Mouse (Mus musculus) heart, postnatal 10 days (tissue): ENCODE results near the gene Efcab12. TPM values are rescaled to one million over a fixed set of nuclear protein-coding genes. Genes with fewer than 3 reads are reported as not detected.
A peak's percentile ranks its signal among the peaks of the same experiment; 100 is the strongest.
"Not testable (repeated sequence)": the region's sequence is repeated elsewhere in the genome, so short reads cannot be mapped to it uniquely, and the experiment has no call there.

Experiments
- DNase-seq, 2 experiments: peaks; one replicate each; pipeline ENCODE4 v3.0.0; 2021
- intact Hi-C: fragments of 180-260 bp; cut with DNase I; formaldehyde crosslinking; loops from one replicate; pipeline ENCODE4 v1.15.1; 2025
- total RNA-seq, 2 experiments: library from RNA; stranded (reverse); gene quantifications; 2 replicates each; pipeline ENCODE4 v1.2.3; 2021

Efcab12 gene
- total RNA-seq, 2 experiments from 2014 or later = 0.79 TPM

DNA sequence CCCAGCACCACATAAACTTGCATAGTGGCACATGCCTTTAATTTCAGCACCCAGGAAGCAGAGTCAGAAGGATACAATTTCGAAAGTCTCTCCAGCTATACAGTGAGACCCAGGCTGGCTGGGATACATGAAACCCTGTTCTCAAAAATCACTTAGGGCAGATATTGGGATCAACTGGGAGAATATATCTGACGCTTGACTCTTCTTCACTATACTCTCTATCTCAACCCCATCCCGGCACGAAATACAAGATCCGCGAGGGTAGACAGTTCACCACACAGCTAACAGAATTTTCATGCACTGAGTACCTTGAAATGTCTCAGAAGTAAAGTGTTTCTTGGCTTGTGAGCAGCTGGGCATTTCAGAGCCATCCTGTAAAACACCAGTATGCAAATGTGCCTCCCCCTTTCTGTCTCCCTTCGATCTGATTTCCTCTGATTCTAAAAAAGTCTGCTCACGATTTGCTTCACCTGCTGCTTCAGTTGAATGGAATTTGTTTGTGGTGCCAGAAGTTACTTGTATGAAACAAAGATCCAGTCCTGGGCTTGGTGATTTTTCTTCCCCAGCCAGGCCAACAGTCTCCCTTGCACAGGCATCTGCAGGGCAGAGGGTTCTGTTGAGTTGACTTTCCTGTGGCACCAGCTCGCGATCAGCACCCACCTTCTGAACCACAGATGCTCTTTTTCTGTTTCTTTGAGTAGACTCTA, 10.5 kb upstream of the Efcab12 start:
- DNase-seq = no peak
- intact Hi-C loops = loop anchor here (5.0 kb wide), 1 partner anchor 289 kb away; no protein-coding TSS in a partner anchor

DNA sequence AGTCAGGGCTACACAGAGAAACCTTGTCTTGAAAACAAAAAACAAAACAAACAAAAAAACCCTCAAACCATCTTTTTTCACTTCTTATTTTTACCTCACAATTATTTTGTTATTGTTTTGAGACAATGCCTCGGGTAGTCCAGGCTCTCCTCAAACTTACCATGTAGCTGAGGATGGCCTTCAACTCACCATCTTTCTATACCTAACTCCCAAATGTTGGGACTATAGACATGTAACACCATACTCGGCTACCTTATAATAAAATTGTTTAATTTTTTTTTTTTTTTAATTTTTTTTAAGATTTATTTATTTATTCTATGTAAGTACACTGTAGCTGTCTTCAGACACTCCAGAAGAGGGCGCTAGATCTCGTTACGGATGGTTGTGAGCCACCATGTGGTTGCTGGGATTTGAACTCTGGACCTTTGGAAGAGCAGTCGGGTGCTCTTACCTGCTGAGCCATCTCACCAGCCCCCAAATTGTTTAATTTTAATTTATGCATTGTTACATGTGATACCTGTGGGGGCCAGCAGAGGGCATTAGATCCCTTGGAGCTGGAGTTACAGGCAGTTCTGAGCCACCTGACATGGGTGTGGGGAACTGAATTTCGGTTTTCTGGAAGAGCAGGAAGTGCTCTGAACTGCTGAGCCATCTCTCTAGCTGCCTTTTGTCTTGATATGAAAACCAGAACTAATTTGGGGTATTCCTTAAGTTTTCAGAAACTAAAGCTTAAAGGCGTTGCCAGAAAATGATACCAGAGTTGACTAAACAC, 8.6 kb upstream of the Efcab12 start:
- DNase-seq = peak; percentile 56 to 81
- intact Hi-C loops = loop anchor here (2.0 to 5.0 kb wide), 2 partner anchors 162 to 290 kb away; no protein-coding TSS in a partner anchor

DNA sequence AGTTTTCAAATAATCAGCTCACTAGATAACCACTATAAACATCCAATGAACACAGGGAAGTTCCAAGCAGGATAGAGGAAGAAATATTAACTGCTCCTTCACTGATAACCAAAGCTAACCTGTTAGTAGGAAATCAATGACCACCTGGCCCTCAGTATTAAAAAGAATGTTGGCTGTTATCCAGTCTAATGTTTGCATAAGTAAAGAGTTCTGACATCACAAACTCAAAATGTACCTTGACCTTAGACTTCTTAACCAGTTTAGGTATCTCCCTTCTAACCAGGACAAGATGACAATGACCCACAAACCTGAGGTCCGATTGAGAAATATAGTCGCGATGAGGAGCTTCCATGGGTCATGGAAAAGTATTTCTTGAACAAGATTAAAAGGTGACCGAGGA, 6.8 kb upstream of the Efcab12 start:
- no peak for DNase-seq
- intact Hi-C loops = loop anchor here (5.0 kb wide), 1 partner anchor 292 kb away; no protein-coding TSS in a partner anchor

DNA sequence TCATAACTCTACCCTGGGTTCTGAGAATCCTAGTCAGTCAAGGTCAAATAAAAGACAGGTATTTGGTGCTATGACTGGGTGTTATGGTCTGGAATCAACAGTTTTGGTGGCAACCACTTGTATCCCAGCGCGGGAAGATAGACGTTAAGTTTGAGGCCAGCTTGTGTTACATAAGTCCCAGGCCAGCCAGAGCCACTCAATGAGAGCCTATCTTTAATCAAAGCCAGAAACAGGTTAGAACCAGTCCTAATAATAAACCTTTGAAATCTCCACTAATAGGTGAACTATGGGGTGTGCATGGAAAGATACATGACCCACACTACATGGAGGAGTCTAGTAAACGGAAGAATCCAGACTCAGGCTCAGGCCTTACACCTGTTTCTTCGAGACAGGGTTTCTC, 533 bp upstream of the Efcab12 start:
- intact Hi-C loops = no loop called here
- no peak for DNase-seq

DNA sequence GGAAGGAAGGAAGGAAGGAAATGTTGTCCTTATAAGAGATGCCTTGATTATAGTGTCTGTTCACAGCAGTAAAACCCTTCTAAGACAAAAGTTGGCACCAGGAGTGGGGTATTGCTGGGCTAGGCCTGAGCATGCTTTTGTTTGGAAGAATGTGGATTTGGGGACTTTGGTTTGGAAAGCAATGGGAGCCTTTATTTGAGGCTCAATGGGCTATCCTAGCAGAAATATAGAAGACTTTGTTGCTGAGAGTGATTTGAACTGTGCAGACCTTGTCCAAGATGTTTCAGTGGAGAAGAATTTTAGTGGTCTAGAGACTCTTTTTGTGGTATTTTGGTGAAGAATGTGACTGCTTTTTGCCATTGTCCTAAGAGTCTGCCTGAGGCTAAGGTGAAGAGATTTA, 4.4 kb downstream of the Efcab12 start:
- intact Hi-C loops = no loop called here
- DNase-seq = no peak

DNA sequence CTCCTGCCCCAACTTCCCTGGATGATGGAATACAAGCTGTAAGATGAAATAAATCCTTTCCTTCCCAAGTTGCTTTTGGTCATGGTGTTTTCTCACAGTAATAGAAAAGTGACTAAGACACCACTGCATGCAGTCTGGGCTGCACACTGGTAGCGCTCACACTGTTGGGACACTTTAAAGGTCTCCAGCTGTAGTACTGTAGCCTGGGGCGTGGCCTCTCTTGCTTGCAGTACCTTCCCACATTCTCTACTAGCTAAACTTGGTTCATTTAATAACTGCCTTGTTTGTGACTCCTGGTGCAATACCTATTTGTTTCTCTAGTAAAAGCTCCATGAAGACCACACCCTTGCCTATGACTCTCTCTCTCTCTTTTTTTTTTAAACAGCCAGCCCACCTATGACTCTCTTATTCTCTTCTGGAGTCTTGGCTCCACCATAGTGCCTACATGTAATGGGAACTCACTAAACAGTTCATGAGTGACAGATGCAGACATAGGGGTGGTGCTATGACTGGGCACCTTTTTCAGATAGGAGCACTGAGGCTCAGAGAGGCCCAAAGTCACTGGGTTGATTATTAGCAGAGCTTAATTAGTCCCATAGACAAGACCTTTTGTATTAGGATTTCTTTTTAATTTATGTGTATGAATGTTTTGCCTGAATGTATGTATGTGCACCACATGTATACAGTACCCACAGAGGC, 5.9 kb downstream of the Efcab12 start:
- DNase-seq = no peak
- intact Hi-C loops = no loop called here

DNA sequence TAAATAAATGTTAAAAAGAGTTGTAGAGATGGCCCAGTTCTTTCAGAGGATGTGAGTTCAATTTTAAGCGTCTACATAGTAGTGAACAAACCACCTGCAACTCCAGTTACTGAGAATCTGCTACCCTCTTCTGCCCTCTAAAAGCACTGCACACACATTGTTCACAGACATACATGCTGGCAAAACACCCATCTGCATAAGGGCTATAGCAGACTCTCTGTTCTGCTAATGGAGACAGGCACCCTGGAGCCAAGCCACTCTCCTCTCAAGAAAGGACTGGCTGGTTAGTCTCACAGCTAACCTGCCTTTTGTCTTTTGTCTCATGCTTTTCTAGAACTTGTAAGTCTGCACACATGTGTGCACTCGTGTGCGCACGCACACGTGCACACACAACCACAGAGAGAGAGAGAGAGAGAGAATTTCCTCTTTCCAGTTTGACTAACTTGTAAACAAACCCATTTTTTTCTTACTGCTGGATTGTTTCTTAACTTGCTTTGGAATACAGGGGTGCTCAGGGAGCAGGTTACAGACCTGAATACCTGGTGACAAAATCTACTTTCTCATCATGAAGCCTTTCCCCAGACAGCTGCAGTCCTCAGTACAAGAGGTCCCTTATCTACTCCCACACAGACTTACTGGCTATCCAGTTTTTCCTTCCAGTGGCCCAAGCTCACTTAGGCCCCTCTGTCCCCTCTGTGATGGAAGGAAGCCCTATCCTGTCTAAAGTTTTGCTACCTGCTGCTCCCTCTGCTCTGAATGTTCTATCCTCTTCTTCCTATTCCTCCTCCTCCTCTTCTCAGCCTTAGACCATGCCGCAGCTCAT, 7.2 kb downstream of the Efcab12 start:
- no peak for DNase-seq
- intact Hi-C loops = no loop called here

DNA sequence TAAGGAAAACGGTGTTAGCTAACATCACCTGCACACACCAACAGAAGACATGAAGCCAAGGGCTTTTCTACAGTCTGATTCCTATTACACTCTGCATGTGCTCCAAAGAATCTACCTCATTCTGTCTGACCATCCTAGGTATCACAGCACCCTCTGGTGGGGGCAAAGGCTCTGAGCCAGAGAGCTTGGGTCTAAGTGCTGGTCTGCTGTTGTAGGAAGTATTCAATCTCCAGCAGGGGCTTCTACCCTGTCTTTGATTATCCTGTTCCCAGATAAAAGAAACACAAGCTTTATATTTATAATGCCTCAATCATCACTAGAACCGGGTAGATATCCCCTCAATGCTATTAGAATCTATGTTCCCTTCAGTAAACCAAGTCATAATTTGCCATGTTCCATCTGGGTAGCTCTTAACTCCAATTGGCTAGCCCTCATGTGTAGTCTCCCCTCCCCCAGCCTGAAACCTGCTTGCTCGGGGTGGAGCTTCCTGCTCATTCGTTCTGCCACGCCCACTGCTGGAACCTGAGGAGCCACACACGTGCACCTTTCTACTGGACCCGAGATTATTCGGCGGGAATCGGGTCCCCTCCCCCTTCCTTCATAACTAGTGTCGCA, 14.3 kb downstream of the Efcab12 start:
- peak; percentile 63 to 71 for DNase-seq
- intact Hi-C loops = not testable (repeated sequence)

DNA sequence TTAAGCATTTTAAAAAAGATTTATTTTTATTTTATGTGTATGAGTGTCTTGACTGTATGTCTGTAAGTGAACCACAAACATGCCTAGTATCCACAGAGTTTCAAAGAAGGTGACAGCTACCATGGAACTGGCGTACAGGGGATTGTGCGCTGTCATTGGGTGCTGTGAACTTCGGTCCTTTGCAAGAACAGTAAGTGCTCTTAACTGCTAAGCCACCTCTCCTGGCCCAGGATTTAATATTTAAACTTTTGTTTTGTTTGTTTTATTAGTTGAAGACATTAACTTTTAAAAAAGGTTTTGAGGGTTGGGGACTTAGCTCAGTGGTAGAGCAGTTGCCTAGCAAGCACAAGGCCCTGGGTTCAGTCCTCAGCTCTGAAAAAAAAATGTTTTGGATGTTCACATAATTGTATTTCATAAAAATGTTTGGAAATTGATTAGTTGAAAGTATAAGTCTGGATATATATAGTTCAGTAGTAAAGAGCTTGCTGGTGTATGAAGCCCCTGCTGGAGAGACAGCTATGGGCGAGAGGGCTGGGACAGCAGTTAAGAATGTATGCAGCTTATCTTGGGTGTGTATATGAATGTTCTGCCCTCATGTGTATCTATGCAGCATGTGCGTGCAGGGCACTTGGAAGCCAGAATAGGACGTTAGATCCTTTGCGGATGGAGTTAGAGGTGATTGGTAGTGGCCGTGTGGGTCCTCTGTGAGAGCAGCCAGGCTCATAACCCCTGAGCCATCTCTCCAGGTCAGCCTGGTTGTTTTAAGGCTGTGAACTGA, 16.8 kb downstream of the Efcab12 start:
- intact Hi-C loops = no loop called here
- DNase-seq = no peak

DNA sequence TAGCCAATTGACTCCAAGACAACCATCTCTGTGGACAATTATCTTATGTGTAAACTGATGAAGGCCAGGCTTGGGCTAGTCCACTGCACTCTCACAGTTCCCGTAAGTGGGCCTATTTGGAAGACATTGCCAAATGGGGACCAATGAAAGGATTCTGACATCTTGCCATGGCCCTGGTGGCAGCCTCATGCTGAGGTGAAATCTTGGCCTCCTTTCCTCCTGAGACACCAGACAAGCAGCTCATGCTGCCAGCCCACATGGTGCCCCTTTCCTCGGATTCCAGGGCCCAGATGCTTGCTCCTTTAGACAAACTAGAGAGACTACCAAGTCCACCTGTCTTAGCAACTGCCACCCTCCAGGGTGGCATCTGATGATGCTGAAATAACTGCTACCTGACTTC, 20.1 kb downstream of the Efcab12 start:
- no peak for DNase-seq
- intact Hi-C loops = no loop called here

DNA sequence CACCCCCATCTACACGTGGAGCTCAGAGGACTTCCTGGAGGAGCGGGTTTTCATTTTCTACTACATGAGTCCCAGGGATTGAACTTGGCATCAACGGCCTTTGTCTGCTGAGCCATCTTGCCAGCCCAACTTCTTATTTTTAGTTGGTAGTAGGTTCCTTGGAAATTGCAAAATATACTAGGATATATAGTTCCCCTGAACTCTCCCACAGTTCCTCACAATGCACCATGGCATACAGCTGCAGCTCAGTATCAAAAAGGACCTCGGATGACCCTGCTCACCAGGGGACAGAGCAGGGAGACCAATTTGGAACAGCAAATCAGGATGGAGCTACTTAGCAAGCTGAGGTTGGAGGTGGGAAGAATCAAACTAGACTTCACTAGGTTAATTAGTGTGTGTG, 23.2 kb downstream of the Efcab12 start:
- intact Hi-C loops = no loop called here

DNA sequence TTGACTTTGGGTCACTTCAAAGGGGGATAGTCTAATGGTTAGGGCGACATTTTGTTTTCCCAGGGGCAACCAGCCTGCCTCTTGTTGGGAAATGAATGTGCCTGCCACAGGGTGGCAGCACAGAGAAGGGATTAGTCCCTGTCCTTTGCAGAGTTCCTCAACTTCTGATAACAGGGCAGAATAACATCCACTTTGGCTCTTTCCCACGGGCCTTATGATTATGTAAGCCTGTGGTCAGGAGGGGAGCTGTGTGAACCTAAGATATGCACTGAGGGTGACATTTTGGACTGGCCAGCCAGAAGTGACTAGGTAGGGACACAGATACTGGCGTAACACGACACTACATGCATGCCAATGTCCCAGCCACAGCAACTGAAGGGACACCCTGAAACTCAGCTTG, 24.1 kb downstream of the Efcab12 start:
- intact Hi-C loops = no loop called here
- DNase-seq = peak; percentile 80 to 82

More for the DNA sequence above, 23.2 kb downstream of the Efcab12 start:
- DNase-seq = no peak

DNA sequence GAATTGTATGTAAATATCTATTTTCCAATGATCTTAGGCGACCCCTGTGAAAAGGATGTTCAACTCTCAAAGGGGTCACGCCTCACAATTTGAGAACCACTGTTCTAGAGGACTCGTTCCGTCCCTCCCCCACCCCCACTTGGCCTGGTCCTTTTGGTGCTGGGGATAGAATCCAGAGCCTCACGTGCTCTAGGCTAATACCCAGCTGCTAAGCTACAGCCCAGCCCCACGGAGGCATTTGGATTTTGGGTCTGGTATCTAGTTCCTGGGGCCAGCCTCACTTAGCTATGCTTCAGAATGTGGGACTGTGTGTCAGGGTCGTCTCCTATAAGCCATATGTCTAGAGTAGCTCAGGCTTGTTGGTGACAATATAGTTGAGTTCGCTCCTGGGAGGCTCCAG, 26.6 kb downstream of the Efcab12 start:
- intact Hi-C loops = no loop called here
- no peak for DNase-seq

DNA sequence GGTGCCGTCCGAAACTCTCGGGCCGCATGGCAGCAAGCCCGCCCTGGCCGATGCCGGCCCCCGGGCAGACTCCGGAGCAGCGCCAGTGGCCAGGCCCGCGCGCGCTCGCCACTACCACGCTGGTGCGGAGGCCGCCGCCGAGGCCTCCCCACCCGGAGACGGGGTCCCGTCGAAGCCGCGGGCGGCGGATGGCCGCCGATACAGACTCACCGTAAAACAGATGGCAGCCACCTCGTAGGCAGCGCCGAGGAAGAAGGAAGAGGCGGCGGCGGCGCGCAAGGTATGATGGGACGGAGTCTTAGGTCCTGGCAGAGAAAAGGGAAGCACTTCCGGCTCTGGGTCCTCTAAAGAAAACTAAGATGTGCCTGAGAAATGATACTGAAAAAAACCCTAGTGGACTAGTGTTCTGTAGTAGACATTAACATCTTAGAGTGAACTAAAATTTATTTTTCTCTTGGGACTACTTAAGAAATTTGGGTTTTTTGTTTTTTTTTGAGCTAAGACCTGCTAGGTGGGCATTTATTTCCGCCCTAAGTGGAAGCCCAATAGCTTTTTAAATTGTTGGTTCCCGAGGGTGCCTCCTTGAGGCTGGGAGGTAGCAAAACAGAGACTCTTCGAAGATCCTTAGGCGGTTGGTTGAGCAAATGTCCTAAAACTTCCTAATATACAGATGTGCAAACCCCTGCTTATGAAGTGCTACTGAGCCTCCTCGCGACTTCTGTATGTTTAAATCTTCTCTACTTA, 29.6 kb downstream of the Efcab12 start, which contains the start of gene Rpl32:
Gene Rpl32 (minus strand): TSS at position 260 of the 744 bp plus-strand sequence.
- DNase-seq = peak; percentile 92
- intact Hi-C loops = no loop called here

DNA sequence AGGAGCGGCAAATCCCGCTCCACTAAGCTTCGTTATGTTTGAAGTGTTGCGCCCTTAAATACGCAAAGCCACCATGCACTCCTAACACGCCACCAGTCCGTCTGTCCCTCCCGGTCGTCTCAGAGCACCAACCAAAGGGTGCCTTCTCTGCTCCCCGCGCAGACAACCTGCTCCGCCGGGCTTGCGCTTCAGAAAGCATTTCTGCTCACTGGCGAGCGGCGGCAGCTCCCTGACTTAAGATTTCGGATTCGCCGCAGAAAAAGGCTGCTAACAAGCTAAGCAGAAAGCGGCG, 30.1 kb downstream of the Efcab12 start:
- intact Hi-C loops = no loop called here

DNA sequence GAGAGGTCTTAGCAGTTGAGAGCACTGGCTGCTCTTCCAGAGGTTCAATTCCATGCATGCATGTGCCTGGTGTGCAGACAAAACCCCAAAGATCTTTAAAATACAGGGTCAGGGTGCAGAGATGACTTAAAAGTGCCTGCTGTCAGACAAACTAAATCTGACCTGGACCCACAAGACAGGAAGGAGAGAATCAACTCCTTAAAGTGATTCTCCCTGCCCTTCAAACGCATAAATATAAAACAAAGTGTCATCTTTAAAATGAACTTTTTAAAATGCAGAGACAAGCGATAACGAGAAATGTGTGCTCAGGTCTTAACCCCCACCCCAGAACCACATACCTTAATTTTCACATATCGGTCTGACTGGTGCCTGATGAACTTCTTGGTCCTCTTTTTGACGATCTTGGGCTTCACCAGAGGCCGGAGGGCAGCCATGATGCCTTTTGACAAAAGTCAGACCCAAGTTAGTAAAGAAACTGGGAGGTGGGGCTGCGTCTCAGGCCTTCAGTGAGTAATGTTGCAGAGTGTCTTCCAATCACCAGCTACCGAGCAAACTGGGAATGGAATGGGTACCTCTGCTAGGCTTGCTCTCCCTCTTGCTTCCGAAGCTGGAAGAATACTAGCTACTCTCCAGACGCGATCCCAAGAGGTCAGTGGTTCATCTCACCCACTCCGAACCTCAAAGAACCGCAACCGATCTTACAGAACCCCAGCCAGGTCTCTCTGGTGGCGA, 30.6 kb downstream of the Efcab12 start:
- DNase-seq = no peak
- intact Hi-C loops = no loop called here

More for the DNA sequence above, 30.1 kb downstream of the Efcab12 start:
- no peak for DNase-seq

DNA sequence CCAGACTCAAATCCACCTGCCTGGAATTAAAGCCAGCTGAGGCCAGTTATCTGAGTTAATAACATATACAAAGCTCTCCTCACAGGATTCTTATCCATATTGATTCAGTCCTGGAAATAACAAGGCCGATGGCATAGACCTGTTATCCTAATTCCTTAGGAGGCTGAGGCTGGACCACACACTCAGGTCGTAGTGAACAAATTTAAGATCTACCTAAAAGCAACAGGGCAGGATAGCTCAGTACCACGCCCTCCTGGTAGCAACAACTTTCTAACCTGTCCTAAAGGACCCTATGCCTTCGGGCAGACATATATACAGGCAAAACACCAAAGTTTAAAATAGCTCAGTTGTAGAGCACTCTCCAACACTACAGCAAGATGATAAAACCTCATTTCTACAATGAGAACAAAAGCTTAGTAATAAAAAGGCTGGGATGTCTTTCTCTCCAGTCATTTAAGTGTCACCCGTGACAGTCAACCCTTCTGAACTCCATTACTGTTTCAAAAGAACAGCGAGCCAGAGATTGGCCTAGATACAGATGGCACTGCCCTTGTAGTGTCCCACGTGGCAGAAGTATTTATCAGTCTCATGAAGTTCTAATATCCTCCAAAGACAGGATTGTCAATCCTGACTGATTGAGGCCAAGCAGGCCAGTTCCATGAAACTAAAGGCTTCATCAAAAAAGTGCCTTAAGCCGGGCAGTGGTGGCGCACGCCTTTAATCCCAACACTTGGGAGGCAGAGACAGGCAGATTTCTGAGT, 33.6 kb downstream of the Efcab12 start:
- intact Hi-C loops = loop anchor here (5.0 kb wide), 1 partner anchor 257 kb away; no protein-coding TSS in a partner anchor
- DNase-seq = no peak
